Mouse (Mus musculus): Measurements from ENCODE around the gene Aldh2. TPM values are rescaled to one million over a fixed set of nuclear protein-coding genes. Genes with fewer than 3 reads are reported as not detected.

Aldh2 gene
- polyA plus RNA-seq, 1 experiment from 2014 or later = 104 TPM

DNA sequence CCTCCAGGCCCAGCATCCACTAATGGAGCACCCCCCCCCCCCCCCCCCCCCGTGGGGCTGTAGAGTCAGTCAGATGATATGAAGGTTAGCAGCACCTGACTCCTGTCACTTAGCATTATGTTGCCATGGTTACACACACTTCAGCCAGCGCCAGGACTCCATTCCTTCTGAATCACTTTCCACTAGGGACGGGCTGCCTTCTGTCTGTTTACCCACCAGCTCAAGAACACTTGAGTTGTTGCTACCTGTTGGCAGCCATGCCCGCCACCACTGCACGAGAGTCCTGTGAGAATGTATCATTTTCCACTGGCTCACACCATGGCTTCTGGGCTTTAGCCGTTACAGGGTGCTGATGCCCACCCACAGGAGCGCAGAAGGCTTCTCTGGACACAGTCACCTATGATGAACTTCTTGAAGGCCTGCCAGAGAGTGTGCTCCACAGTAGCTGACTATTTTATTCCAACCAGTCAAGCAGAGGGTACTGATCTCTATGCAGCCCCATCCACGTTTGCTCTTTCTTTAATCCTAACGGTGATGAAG, 23.7 kb downstream of the Aldh2 start:
- peaks cover 35% of the 10 kb centered on the region for H3K36me3 ChIP-seq
- H3K4me3 ChIP-seq = no peak overlapping the region
- 82% methylated on average over 9 of the region's 9 CpGs for WGBS
- H3K4me1 ChIP-seq = no peaks in the 10 kb centered on the region
- H3K9me3 ChIP-seq (replicated peaks) = no peaks in the 10 kb centered on the region
- H3K27me3 ChIP-seq (ENCODE audit: low read depth, poor library complexity, severe bottlenecking) = no peaks in the 10 kb centered on the region
- no peak overlapping the region for H3K27ac ChIP-seq (replicated peaks)
- DNase-seq (ENCODE audit: low spot score) = no peak

DNA sequence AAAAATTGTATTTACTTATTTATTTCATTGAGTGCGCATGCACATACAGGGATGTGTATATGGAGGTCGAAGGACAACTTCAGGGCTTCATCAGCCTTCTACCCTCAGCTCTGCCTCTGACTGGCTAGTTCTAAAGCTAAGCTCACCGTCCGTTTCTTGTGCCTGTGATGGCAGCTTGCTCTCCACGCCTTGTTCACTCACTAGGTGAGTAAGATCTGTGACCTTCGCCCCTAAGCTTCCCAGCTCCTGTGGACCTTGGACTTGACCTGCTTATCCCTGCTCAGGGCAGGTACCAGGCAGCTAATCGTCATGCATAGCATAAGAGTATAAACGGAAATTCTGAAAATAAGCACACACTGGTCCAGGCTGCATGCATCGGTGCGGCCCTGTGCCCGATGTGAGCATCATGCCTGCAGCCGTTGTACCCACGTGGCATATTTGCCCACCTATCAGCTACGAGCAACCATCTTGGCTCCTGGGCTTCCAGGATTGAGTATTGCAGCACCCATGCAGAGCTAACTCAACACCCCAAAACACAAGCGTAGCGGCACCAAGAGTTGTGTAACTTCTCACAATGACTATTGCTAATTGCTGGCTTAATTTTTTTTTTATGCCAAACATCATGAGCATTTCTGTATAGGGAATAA, 27.5 kb downstream of the Aldh2 start:
- no peaks in the 10 kb centered on the region for H3K27me3 ChIP-seq (ENCODE audit: low read depth, poor library complexity, severe bottlenecking)
- WGBS = 92% methylated on average over 16 of the region's 16 CpGs
- H3K9me3 ChIP-seq (replicated peaks) = no peaks in the 10 kb centered on the region
- no peak for DNase-seq (ENCODE audit: low spot score)
- no peak overlapping the region for H3K4me3 ChIP-seq
- no peak overlapping the region for H3K27ac ChIP-seq (replicated peaks)
- peaks cover 5% of the 10 kb centered on the region for H3K4me1 ChIP-seq
- H3K36me3 ChIP-seq = peaks cover 12% of the 10 kb centered on the region

- Histone ChIP-seq H3K4me3 (peak overlapping the region; percentile 24; the same call in 1 of the 2 replicates), H3K4me1 (peaks cover 5% of the 10 kb centered on the region), H3K27me3 (ENCODE audit: low read depth, poor library complexity, severe bottlenecking) (no peaks in the 10 kb centered on the region), H3K27ac (replicated peaks) (peak overlapping the region; percentile 70), H3K36me3 (no peaks in the 10 kb centered on the region; the same call in 1 of the 2 replicates), H3K9me3 (replicated peaks) (no peaks in the 10 kb centered on the region)
- DNase-seq (ENCODE audit: low spot score) = peak; percentile 91
- 15% methylated on average over 11 of the region's 11 CpGs for WGBS
These were observed 29.1 kb downstream of the Aldh2 start for GRCm38 (mm10) chr5:121564468-121564895.

- Histone ChIP-seq H3K36me3 (no peaks in the 10 kb centered on the region), H3K4me3 (no peak overlapping the region), H3K27me3 (ENCODE audit: low read depth, poor library complexity, severe bottlenecking) (no peaks in the 10 kb centered on the region), H3K27ac (replicated peaks) (no peak overlapping the region), H3K9me3 (replicated peaks) (no peaks in the 10 kb centered on the region), H3K4me1 (peaks cover 5% of the 10 kb centered on the region)
- whole genome bisulfite sequencing = 84% methylated on average over 3 of the region's 3 CpGs
- no peak for DNase-seq (ENCODE audit: low spot score)
These were observed 31.2 kb downstream of the Aldh2 start for GRCm38 (mm10) chr5:121562436-121562835.

- H3K27me3 ChIP-seq (ENCODE audit: low read depth, poor library complexity, severe bottlenecking) = no peaks in the 10 kb centered on the region
- no peak overlapping the region for H3K4me3 ChIP-seq
- no peak for DNase-seq (ENCODE audit: low spot score)
- H3K4me1 ChIP-seq = peaks cover 21% of the 10 kb centered on the region
- no peaks in the 10 kb centered on the region for H3K36me3 ChIP-seq
- no peaks in the 10 kb centered on the region; the same call in 1 of the 2 replicates for H3K9me3 ChIP-seq (replicated peaks)
- WGBS = 87% methylated on average over 7 of the region's 7 CpGs
- no peak overlapping the region for H3K27ac ChIP-seq (replicated peaks)
These were observed 44.4 kb downstream of the Aldh2 start for GRCm38 (mm10) chr5:121549196-121549595.

- H3K9me3 ChIP-seq (replicated peaks) = no peaks in the 10 kb centered on the region; the same call in 1 of the 2 replicates
- H3K4me3 ChIP-seq = 0 out of 2 replicates have a peak overlapping the region, but pooled peaks have one; percentile 100
- 94% methylated on average over 3 of the region's 3 CpGs for WGBS
- no peak for DNase-seq (ENCODE audit: low spot score)
- H3K27me3 ChIP-seq (ENCODE audit: low read depth, poor library complexity, severe bottlenecking) = no peaks in the 10 kb centered on the region
- H3K36me3 ChIP-seq = 0 out of 2 replicates have a peak, but pooled peaks cover 2% of the 10 kb centered on the region
- peaks cover 39% of the 10 kb centered on the region for H3K4me1 ChIP-seq
- H3K27ac ChIP-seq (replicated peaks) = no peak overlapping the region
These were observed 46.5 kb downstream of the Aldh2 start for GRCm38 (mm10) chr5:121547084-121547483.

DNA sequence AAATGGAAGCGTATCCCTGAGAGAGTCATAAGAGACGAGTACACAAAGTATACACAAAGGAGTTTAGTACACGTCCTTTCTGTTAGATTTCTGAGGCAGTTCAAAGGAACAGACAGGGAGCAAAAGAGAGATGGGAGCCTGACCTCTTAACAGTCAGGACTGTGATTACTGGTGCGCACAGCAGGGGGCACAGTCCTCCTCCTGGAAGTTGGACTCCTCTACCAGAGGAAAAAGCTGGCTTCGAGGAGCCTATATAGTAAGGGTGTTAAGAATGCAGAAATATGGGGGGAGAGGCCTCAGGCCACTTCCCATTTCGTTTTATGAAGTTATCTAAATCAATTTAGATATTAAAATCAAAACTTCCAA, 47.1 kb downstream of the Aldh2 start:
- peaks cover 39% of the 10 kb centered on the region for H3K4me1 ChIP-seq
- WGBS = 46% methylated on average over 6 of the region's 6 CpGs
- DNase-seq (ENCODE audit: low spot score) = peak; percentile 37
- 0 out of 2 replicates have a peak, but pooled peaks cover 2% of the 10 kb centered on the region for H3K36me3 ChIP-seq
- peak overlapping the region; percentile 100 for H3K4me3 ChIP-seq
- H3K9me3 ChIP-seq (replicated peaks) = no peaks in the 10 kb centered on the region; the same call in 1 of the 2 replicates
- no peaks in the 10 kb centered on the region for H3K27me3 ChIP-seq (ENCODE audit: low read depth, poor library complexity, severe bottlenecking)
- peak overlapping the region; percentile 99 for H3K27ac ChIP-seq (replicated peaks)

DNA sequence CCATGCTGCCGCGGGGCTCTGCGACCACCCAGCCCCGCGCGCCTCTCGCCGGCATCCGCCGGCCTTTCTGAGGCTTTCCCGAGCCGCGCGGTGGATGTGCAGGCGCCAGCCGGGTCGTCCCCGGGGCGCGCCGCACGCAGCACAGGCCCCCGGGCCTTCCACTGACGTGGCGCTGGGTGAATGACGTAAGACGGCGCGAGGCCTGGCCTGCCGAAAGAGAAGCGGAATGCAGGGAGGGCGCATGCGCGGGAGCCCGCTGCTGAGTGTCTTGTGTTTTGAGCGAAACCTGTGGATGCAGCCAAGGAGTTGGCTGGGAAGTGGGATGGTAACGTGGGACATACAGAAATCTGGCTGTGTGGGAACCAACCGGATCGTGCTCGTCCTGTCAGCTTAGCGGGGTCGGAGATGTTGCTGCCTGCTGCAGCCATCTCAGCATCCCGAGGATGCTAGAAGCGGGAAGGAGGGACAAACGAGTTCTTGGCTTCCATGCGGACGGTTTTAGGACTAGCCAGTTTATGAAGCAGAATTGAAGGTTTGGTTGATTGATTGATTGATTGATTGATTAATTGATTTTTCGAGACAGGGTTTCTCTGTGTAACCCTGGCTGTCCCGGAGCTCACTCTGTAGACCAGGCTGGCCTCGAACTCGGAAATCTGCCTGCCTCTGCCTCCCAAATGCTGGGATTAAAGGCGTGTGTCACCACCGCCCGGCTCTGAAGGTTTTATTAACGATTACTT, 47.7 kb downstream of the Aldh2 start, which contains the start of gene Mapkapk5:
TSS of gene Mapkapk5 (minus strand) at position 113 of the 737 bp plus-strand sequence.
- Histone ChIP-seq H3K4me1 (peaks cover 39% of the 10 kb centered on the region), H3K36me3 (0 out of 2 replicates have a peak, but pooled peaks cover 2% of the 10 kb centered on the region), H3K27ac (replicated peaks) (peak within 1 kb of the TSS; percentile 99), H3K27me3 (ENCODE audit: low read depth, poor library complexity, severe bottlenecking) (no peaks in the 10 kb centered on the region), H3K9me3 (replicated peaks) (no peaks in the 10 kb centered on the region; the same call in 1 of the 2 replicates), H3K4me3 (peak within 1 kb of the TSS; percentile 100)
- DNase-seq (ENCODE audit: low spot score) = peak; percentile 97
- WGBS = 2% methylated on average over 55 of the region's 55 CpGs

- WGBS = under 1% methylated on average over 79 of the region's 97 CpGs
- H3K36me3 ChIP-seq = peaks cover 6% of the 10 kb centered on the region
- H3K27me3 ChIP-seq (ENCODE audit: low read depth, poor library complexity, severe bottlenecking) = no peaks in the 10 kb centered on the region
- peak within 1 kb of the TSS; percentile 100 for H3K4me3 ChIP-seq
- no peaks in the 10 kb centered on the region for H3K9me3 ChIP-seq (replicated peaks)
- H3K4me1 ChIP-seq = peaks cover 39% of the 10 kb centered on the region
- DNase-seq (ENCODE audit: low spot score) = peak; percentile 60
- peak within 1 kb of the TSS; percentile 99 for H3K27ac ChIP-seq (replicated peaks)
These were observed 48.5 kb downstream of the Aldh2 start, which contains the start of the genes Adam1a and Gm42878 for GRCm38 (mm10) chr5:121544910-121545792. TSS of gene Adam1a (minus strand) at chr5:121545482. TSS of gene Gm42878 (minus strand) at chr5:121545482.

DNA sequence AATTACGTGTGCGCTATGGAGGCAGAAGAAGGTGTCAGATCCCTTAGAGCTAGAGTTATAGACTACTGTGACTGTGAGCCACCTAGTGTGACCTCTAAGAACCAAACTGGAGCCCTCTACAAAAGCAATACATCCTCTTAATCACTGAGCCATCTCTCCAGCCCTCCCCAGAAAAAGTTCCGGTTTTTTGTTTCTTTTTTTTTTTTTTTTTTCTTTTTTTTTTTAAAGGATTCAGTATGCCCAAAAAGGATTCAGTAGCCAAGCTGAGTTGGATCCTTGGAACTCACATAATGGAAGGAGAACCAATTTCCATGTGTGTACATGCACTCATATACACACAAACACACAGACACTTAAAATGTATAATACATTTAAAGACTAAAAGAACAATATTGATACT, 50.3 kb downstream of the Aldh2 start:
- 82% methylated on average over 3 of the region's 3 CpGs for WGBS

GRCm38 (mm10) chr5:121541235-121541634, 52.4 kb downstream of the Aldh2 start:
- Histone ChIP-seq H3K4me3 (no peak overlapping the region), H3K27me3 (ENCODE audit: low read depth, poor library complexity, severe bottlenecking) (no peaks in the 10 kb centered on the region), H3K36me3 (peaks cover 39% of the 10 kb centered on the region), H3K9me3 (replicated peaks) (no peaks in the 10 kb centered on the region), H3K27ac (replicated peaks) (no peak overlapping the region), H3K4me1 (peaks cover 35% of the 10 kb centered on the region)
- DNase-seq (ENCODE audit: low spot score) = no peak
- 95% methylated on average over 7 of the region's 7 CpGs for WGBS

More for the DNA sequence above, 50.3 kb downstream of the Aldh2 start:
- no peak for DNase-seq (ENCODE audit: low spot score)
- Histone ChIP-seq H3K27ac (replicated peaks) (no peak overlapping the region), H3K27me3 (ENCODE audit: low read depth, poor library complexity, severe bottlenecking) (no peaks in the 10 kb centered on the region), H3K36me3 (peaks cover 19% of the 10 kb centered on the region), H3K4me3 (no peak overlapping the region), H3K4me1 (peaks cover 39% of the 10 kb centered on the region), H3K9me3 (replicated peaks) (no peaks in the 10 kb centered on the region)

- Histone ChIP-seq H3K36me3 (peaks cover 51% of the 10 kb centered on the region), H3K27ac (replicated peaks) (no peak overlapping the region), H3K27me3 (ENCODE audit: low read depth, poor library complexity, severe bottlenecking) (no peaks in the 10 kb centered on the region), H3K4me1 (peaks cover 30% of the 10 kb centered on the region), H3K9me3 (replicated peaks) (no peaks in the 10 kb centered on the region), H3K4me3 (no peak overlapping the region)
- DNase-seq (ENCODE audit: low spot score) = no peak
- WGBS = 95% methylated on average over 5 of the region's 5 CpGs
These were observed 53.6 kb downstream of the Aldh2 start for GRCm38 (mm10) chr5:121540066-121540465.
